Mouse (Mus musculus): ENCODE measurements around the gene A630095N17Rik. TPM values are rescaled to one million over a fixed set of nuclear protein-coding genes. Genes with fewer than 3 reads are reported as not detected.
"Not testable (repeated sequence)": the region's sequence is repeated elsewhere in the genome, so short reads cannot be mapped to it uniquely, and the experiment has no call there.

Gene A630095N17Rik
- polyA plus RNA-seq, 1 experiment from 2014 or later, result not detected

- no peaks in the 10 kb centered on the region for H3K9me3 ChIP-seq
- peak; percentile 88 for ATAC-seq (ENCODE audit: insufficient number of reproducible peaks, insufficient read depth, low FRiP score, low TSS enrichment, low read depth)
- peak within 1 kb of the TSS; percentile 85 for H3K27ac ChIP-seq
- peaks cover 23% of the 10 kb centered on the region for H3K4me1 ChIP-seq (replicated peaks)
- peaks cover 15% of the 10 kb centered on the region; the same call in 1 of the 2 replicates for H3K36me3 ChIP-seq
- H3K4me3 ChIP-seq (replicated peaks), result peak within 1 kb of the TSS; percentile 72
- H3K4me2 ChIP-seq, result peak within 1 kb of the TSS; percentile 87
- no peaks in the 10 kb centered on the region for H3K27me3 ChIP-seq
- WGBS, result under 1% methylated on average over 64 of the region's 64 CpGs
- H3K9ac ChIP-seq (replicated peaks), result peak within 1 kb of the TSS; percentile 79
Measured at GRCm38 (mm10) chr1:75236117-75237050, 4.5 kb upstream of the A630095N17Rik start, which contains the start of gene Dnajb2. Dnajb2 (plus strand) TSS chr1:75236406.

DNA sequence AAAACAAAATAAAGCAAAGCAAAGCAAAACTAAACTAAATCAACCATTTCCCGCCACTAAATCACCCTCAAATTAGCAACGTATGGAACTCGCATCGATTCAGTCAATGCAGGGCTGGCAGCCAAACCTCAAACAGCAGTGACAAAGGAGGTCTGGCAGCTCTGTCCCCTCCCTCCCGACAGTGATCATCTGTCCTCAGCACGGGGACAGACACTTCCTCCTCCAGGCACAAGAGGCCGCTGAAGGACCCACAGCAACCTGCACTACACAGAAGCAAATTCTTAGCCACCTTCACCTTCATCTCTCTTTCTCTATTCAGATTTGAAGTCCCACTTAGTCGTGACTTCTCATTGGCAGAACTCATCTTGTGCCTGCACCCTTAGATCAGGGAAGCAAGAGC, 2.7 kb upstream of the A630095N17Rik start:
- ATAC-seq (ENCODE audit: insufficient number of reproducible peaks, insufficient read depth, low FRiP score, low TSS enrichment, low read depth), result no peak
- peaks cover 18% of the 10 kb centered on the region for H3K4me1 ChIP-seq (replicated peaks)
- H3K27me3 ChIP-seq, result no peaks in the 10 kb centered on the region
- H3K27ac ChIP-seq, result no peak overlapping the region
- WGBS, result 3% methylated on average over 8 of the region's 8 CpGs
- H3K9ac ChIP-seq (replicated peaks), result no peak overlapping the region
- H3K4me2 ChIP-seq, result no peak overlapping the region
- no peaks in the 10 kb centered on the region for H3K9me3 ChIP-seq
- peaks cover 3% of the 10 kb centered on the region; the same call in 1 of the 2 replicates for H3K36me3 ChIP-seq
- H3K4me3 ChIP-seq (replicated peaks), result no peak overlapping the region

- 71% methylated on average over 4 of the region's 4 CpGs for WGBS
- not testable (repeated sequence) for H3K27ac ChIP-seq; ATAC-seq (ENCODE audit: insufficient number of reproducible peaks, insufficient read depth, low FRiP score, low TSS enrichment, low read depth); H3K4me2 ChIP-seq; H3K4me3 ChIP-seq (replicated peaks); H3K27me3 ChIP-seq; H3K36me3 ChIP-seq; H3K9me3 ChIP-seq; H3K9ac ChIP-seq (replicated peaks)
- peaks cover 12% of the 10 kb centered on the region for H3K4me1 ChIP-seq (replicated peaks)
Measured at GRCm38 (mm10) chr1:75232489-75232888, 587 bp upstream of the A630095N17Rik start.

DNA sequence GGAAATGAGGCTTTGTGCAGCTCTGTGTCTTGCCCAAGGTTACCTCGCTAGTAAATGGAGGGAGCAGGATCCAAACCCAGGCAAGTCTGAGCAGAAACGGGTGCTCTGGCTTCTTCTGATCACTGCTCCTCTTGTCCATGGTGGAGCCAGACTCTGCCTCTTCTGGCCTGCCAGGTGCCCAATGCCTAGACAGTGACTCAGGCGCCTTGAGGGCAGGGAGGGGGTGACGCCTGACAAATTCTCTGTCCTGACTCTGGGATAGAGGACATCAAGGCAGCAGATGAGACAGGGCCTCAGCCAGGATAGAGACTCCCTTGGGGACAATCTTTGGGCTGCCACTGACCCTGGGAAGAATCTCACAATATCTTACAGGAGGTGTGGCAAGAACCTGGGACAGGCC, 678 bp downstream of the A630095N17Rik start:
- WGBS, result 73% methylated on average over 4 of the region's 4 CpGs

DNA sequence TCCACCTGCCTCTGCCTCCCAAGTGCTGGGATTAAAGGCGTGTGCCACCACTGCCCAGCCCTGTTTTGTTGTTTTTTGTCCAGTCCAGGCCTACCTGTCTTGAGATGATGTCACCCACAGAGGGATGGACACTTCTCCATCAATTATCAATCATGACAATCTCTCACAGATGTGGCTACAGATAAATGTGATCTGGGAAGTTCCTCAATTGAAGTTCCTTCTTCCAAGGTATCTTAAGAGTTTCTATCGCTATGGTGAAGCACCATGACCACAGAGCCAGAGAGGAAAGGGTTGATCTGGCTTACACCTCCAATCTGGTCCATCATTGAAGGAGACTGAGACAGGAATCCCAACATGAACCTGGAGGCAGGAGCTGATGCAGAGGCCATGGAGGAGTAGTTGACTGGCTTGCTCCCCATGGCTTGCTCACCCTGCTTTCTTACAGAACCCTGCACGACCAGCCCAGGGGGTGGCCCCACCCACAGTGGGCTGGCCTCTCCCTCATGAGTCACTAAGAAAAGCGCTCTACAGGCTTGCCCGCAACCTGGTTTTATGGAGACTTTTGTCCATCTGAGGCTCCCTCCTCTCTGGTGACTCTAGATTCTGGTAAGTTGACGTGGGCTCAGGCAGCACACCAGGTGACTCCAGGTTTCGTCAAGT, 1.4 kb downstream of the A630095N17Rik start:
- ATAC-seq (ENCODE audit: insufficient number of reproducible peaks, insufficient read depth, low FRiP score, low TSS enrichment, low read depth), result no peak

More for the DNA sequence above, 678 bp downstream of the A630095N17Rik start:
- Histone ChIP-seq H3K27ac (no peak overlapping the region), H3K4me1 (replicated peaks) (peaks cover 5% of the 10 kb centered on the region), H3K9me3 (no peaks in the 10 kb centered on the region), H3K27me3 (0 out of 2 replicates have a peak, but pooled peaks cover 2% of the 10 kb centered on the region), H3K4me2 (no peak overlapping the region), H3K4me3 (replicated peaks) (no peak overlapping the region), H3K36me3 (no peaks in the 10 kb centered on the region), H3K9ac (replicated peaks) (no peak overlapping the region)
- no peak for ATAC-seq (ENCODE audit: insufficient number of reproducible peaks, insufficient read depth, low FRiP score, low TSS enrichment, low read depth)

GRCm38 (mm10) chr1:75229158-75229557, 2.7 kb downstream of the A630095N17Rik start:
- ATAC-seq (ENCODE audit: insufficient number of reproducible peaks, insufficient read depth, low FRiP score, low TSS enrichment, low read depth), result no peak
- Histone ChIP-seq H3K9me3 (no peaks in the 10 kb centered on the region), H3K4me1 (replicated peaks) (no peaks in the 10 kb centered on the region), H3K4me2 (no peak overlapping the region), H3K27ac (no peak overlapping the region), H3K9ac (replicated peaks) (no peak overlapping the region), H3K4me3 (replicated peaks) (no peak overlapping the region), H3K36me3 (no peaks in the 10 kb centered on the region), H3K27me3 (0 out of 2 replicates have a peak, but pooled peaks cover 3% of the 10 kb centered on the region)
- 72% methylated on average over 4 of the region's 4 CpGs for WGBS

More for the DNA sequence above, 1.4 kb downstream of the A630095N17Rik start:
- Histone ChIP-seq H3K27me3 (0 out of 2 replicates have a peak, but pooled peaks cover 3% of the 10 kb centered on the region), H3K27ac (no peak overlapping the region), H3K9me3 (no peaks in the 10 kb centered on the region), H3K9ac (replicated peaks) (no peak overlapping the region), H3K4me3 (replicated peaks) (no peak overlapping the region), H3K36me3 (no peaks in the 10 kb centered on the region), H3K4me1 (replicated peaks) (no peaks in the 10 kb centered on the region), H3K4me2 (no peak overlapping the region)
- WGBS, result 72% methylated on average over 7 of the region's 7 CpGs

DNA sequence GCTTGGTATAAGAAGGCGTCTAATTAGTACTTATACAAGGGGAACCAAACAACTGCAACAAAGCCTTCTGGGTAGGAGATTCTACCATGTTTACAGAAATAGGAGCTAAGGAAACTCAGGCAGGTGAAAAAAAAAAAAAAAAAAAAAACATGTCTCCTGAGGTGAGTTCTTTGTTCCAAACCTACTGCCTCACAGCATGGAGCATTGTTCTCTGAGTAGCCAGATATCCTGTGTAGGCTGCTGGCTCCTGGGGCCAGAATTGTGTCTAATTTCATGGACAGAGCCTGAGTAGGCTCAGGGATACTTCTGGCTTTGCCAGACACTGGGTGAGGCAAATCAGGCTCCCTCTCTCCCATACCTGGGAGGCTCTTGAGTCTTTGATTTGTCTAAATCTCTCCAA, 4.2 kb downstream of the A630095N17Rik start:
- Histone ChIP-seq H3K36me3 (no peaks in the 10 kb centered on the region), H3K9me3 (no peaks in the 10 kb centered on the region), H3K27ac (no peak overlapping the region), H3K27me3 (0 out of 2 replicates have a peak, but pooled peaks cover 7% of the 10 kb centered on the region), H3K9ac (replicated peaks) (no peak overlapping the region), H3K4me1 (replicated peaks) (no peaks in the 10 kb centered on the region), H3K4me2 (no peak overlapping the region), H3K4me3 (replicated peaks) (no peak overlapping the region)
- no peak for ATAC-seq (ENCODE audit: insufficient number of reproducible peaks, insufficient read depth, low FRiP score, low TSS enrichment, low read depth)
- 67% methylated on average over 1 of the region's 1 CpGs for WGBS

- Histone ChIP-seq H3K4me3 (replicated peaks) (no peak overlapping the region), H3K27me3 (peaks cover 22% of the 10 kb centered on the region), H3K36me3 (no peaks in the 10 kb centered on the region), H3K4me2 (no peak overlapping the region), H3K9me3 (no peaks in the 10 kb centered on the region), H3K9ac (replicated peaks) (no peak overlapping the region), H3K27ac (no peak overlapping the region), H3K4me1 (replicated peaks) (no peaks in the 10 kb centered on the region)
- WGBS, result 83% methylated on average over 2 of the region's 2 CpGs
- ATAC-seq (ENCODE audit: insufficient number of reproducible peaks, insufficient read depth, low FRiP score, low TSS enrichment, low read depth), result no peak
Measured at GRCm38 (mm10) chr1:75226138-75226537, 5.8 kb downstream of the A630095N17Rik start.

DNA sequence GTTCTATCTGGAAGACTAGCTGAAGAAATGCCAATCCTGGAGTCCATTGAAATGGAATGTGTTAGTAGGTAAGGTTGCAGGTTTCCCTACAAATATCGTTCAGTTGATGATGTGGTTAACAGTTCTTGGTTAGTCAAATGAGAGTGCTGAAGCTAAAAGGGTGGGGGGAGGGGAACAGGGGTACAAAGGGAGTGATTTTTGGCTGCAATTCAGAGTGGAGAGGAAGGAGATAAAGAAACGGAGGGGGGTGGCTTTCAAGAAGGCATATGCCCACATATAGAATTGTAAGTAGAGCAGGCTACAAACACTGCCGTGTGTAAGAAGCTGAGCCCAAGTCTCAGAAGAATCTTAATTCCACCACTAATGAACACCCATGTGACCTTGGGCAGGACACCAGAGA, 6.4 kb downstream of the A630095N17Rik start:
- Histone ChIP-seq H3K4me3 (replicated peaks) (no peak overlapping the region), H3K27ac (no peak overlapping the region), H3K4me1 (replicated peaks) (no peaks in the 10 kb centered on the region), H3K27me3 (peaks cover 29% of the 10 kb centered on the region), H3K4me2 (no peak overlapping the region), H3K36me3 (no peaks in the 10 kb centered on the region), H3K9ac (replicated peaks) (no peak overlapping the region), H3K9me3 (no peaks in the 10 kb centered on the region)
- ATAC-seq (ENCODE audit: insufficient number of reproducible peaks, insufficient read depth, low FRiP score, low TSS enrichment, low read depth), result no peak
- 77% methylated on average over 3 of the region's 3 CpGs for WGBS

GRCm38 (mm10) chr1:75223532-75223931, 8.4 kb downstream of the A630095N17Rik start:
- no peak for ATAC-seq (ENCODE audit: insufficient number of reproducible peaks, insufficient read depth, low FRiP score, low TSS enrichment, low read depth)
- Histone ChIP-seq H3K9me3 (no peaks in the 10 kb centered on the region), H3K4me1 (replicated peaks) (peaks cover 12% of the 10 kb centered on the region), H3K36me3 (no peaks in the 10 kb centered on the region), H3K27me3 (peaks cover 48% of the 10 kb centered on the region), H3K9ac (replicated peaks) (no peak overlapping the region), H3K27ac (no peak overlapping the region), H3K4me2 (no peak overlapping the region), H3K4me3 (replicated peaks) (no peak overlapping the region)
- WGBS, result 66% methylated on average over 6 of the region's 6 CpGs

GRCm38 (mm10) chr1:75222926-75223325, 9.0 kb downstream of the A630095N17Rik start:
- Histone ChIP-seq H3K27ac (no peak overlapping the region), H3K4me2 (no peak overlapping the region), H3K4me1 (replicated peaks) (peaks cover 18% of the 10 kb centered on the region), H3K36me3 (no peaks in the 10 kb centered on the region), H3K4me3 (replicated peaks) (no peak overlapping the region), H3K9me3 (no peaks in the 10 kb centered on the region), H3K9ac (replicated peaks) (no peak overlapping the region), H3K27me3 (peaks cover 54% of the 10 kb centered on the region)
- no peak for ATAC-seq (ENCODE audit: insufficient number of reproducible peaks, insufficient read depth, low FRiP score, low TSS enrichment, low read depth)
- WGBS, result 80% methylated on average over 6 of the region's 6 CpGs
